Mouse (Mus musculus): ENCODE results near the gene Gm28230. TPM values are rescaled to one million over a fixed set of nuclear protein-coding genes. Genes with fewer than 3 reads are reported as not detected.

Gm28230 gene
- total RNA-seq, 4 experiments from 2014 or later = 1.3 to 3.6 (median 3.2) TPM

DNA sequence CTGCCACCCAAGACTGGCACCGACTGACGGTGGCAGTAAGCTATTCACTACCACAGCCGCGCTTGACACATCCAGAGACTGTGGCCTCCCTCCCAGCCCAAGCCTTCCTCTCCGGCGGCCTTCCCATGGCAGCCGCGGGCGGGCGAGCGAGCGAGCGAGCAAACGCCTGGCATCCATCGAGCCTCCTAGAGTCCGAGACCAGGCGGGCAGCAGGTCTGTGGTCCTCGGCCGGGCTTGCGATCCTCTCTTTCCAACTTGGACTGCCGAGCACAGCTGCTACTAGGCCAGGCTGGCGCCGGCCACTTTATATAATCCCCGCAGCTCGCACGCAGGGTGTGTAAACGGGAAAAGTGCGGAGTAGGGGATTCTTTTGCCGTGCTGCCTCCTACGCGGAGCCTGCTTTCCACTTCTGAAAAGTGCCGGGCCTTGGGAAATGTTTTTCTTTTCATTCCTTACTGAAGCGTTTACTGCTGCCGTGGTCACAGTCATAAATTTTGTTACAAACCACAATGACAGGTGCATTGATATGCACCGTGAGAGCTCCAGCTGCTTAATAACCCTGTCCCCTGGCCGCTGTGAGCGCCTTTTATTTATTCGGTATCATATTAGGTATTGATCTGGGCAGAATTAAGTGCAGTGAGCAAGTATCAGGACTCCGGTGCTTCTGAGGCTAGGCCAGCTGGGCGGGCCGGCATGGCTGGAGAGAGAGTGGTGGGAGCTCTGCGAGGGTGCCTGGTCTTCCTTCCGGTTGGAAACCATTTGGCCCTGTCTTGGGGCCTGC, 14.0 kb downstream of the Gm28230 start:
- DNase-seq = no peak

DNA sequence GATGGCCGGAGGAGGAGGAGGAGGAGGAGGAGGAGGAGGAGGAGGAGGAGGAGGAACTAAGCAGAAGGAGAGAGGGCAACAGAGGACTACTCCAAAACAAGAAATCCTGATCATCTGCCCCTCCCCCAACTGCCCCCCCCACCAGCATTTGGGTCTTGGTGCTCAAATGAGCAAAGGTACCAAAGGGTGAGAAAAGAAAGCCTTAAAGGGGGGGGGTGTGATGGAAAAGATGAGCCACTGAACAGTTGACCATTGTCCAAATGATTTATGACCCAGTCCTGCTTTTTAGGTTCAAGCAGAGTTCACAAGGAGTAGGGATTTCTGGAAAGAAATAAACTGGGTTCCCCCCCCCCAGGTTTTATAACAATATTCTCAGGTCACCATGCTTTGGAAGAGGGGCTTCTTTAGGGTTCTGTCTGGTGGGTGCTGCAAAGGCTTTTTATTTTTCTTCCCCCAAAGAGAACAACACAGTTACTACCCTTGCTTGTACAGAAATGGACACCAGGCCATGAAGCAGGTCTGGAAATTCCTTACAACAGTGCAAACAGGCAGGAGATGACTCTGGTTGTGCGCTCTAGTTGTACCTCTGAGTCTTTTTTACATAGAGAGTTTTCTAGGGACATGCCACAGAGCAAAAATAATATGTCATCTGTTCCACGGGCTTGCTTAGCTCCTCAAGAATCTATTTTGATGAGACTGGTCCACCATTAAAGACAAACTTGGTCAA, 14.9 kb downstream of the Gm28230 start:
- no peak for DNase-seq

- no peak for DNase-seq
These were observed 15.4 kb downstream of the Gm28230 start for GRCm38 (mm10) chr2:74741979-74742277.

DNA sequence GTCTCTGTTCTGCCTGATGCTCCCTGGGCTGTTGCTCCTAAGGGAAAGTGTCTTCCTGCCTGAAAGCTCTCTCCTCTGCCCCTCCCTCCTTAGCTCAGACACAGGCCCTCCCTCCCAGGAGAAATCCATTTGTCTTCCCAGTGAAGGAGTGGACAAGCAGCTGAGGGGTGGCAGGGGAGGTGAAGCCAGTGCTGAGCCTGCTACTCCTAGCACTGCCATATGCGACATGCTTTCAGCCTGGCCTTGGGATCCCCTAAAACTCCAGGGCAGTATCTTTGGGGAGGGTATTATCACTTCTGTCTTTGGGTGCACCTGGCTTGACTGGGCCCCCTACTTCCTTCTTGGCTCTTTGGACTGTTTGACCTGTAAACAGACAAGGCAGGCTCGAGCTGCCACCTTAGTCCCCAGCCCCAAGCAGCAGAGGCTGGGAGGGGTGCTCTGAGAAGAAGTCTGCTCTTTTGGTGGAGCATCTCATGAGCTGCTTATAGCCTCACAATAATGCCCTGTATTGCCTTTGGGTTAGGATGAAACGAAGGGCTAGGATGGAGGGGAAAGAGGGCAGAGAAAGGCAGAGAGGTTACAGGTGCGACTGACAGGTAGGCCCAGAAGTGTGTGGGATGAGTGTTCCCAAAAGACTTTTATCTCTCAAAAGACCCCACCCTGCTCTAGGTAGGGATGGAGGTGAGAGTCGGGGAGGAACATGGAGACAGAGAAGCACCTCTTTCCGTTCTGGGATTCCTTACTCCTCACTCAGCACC, 19.2 kb downstream of the Gm28230 start:
- DNase-seq = no peak

- no peak for DNase-seq
These were observed 19.9 kb downstream of the Gm28230 start for GRCm38 (mm10) chr2:74746298-74746921.

GRCm38 (mm10) chr2:74747006-74747405, 20.5 kb downstream of the Gm28230 start:
- no peak for DNase-seq

DNA sequence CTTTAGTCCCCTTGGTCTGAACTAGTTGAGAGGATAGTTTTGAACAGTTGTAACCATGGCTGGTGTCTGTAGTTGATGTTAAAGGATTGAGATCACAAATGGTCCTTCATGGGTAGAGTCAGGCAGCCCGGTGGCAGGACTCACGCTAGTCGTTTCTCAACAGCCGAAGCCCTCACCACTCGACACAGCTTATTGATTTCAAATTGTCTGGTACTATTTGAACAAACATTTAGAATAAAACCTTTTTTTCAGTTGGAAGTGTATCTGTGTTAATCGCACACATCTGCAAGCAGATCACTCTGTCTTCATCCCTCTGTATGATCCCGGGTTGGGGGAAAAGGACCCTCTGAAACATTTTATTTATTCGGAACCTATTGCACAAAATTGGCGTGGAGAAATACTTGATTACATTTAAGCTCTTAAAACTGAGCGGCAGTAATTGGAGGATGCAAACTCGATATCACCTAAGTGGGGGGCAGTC, 21.2 kb downstream of the Gm28230 start:
- DNase-seq = no peak

DNA sequence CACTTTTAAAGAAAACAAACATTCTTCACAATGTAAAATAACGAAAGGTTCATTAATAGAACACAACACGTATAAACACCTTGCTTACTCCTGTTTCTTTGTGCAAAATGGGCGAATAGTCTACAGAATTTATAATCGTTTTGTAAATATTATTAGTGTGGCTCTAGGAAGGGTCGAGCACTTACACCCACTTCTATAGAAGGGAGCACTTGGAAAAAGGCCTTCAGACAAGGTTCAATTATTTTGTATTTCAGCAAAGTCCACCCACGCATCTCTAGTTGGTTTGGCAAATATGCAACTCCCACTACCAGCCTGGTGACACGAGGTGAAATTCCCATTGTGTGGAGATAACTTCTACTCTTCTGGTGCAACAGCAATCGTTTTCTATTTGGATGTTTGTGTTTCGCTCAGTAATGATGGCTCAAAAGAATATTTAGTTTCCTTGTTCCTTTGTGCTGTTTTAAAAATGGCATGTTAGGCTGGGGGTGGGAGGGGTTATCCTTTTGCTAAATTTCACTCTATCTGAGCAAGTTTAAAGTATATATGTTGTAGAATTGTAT, 22.0 kb downstream of the Gm28230 start:
- DNase-seq = no peak

GRCm38 (mm10) chr2:74749337-74750121, 23.0 kb downstream of the Gm28230 start:
- no peak for DNase-seq

DNA sequence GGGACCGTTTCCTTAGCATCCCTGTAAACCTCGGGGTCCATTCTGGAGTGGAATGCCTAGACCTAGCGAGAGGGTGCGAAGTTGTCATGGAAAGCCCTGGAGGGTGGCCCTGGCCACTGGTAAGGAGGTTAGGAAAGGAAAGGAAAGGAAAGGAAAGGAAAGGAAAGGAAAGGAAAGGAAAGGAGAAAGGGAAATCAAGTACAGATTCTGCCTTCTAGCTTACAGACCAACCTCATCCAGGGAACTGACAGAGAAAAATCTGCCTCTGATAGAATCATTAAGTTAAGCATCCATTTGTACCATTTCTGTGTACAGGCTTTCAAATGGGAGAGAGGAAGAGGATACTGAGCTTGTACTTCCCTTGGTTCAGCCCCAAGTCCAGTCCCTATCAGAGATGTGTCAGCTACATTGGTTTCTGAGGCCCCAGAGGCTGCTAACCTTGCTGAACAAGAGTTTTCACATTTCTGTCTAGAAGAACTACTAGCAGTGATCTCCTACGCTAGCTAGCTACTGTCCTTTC, 24.3 kb downstream of the Gm28230 start:
- DNase-seq = no peak

- no peak for DNase-seq
These were observed 25.3 kb downstream of the Gm28230 start for GRCm38 (mm10) chr2:74751861-74752260.

DNA sequence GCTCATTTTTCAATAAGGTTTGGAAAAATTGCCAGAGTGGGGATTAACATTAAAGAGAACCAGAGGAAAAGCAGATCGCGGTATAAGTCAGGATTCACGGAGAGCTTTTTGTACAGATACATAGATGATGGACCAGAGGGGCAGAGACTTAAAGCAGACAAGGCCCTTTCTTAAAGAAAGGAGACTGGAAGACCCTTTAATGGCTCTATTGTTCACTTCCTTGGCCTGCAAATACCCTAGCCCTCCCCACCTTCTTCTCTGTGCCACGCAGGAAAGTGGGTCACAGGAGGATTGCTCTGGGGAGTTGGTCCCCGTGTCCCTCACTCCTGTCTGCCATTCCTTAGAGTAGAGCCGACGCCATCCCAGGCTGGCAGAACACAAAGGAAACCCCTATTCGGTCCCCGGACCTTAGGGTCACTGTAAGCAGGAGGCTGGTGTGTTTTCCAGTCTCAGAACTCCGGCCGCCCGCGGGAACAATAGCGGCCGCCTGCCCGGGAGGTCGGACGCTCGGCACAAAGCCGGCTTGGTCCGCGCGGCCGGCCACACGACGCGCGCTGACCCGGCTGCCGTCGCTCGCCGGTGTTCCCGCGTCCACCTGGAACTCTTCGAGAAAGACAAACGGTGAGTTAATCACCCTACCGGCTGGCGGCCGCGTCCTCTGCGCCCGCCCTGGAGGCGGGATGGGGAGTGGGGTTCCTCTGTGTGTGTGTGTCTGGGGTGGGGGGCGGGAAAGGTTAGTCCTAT, 26.1 kb downstream of the Gm28230 start:
- no peak for DNase-seq

DNA sequence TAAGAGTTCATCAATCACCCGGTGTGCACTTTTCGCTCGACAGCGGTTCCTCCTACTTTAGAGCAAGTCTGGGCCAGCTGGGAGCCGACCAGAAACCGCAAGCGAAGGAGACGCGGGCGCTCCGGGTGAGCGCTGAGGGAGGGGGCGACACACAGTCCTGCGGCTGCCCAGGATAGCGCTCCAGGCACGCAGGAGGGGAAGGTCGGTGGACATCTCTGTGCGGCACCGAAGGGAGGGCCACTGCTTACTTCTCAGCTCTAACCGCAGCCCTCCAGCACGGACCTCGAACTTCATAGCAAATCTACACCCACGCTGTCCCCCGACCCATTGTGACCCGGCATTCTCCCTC, 26.6 kb downstream of the Gm28230 start:
- DNase-seq = no peak

- DNase-seq = no peak
These were observed 27.2 kb downstream of the Gm28230 start for GRCm38 (mm10) chr2:74753711-74754110.

GRCm38 (mm10) chr2:74760146-74760545, 33.6 kb downstream of the Gm28230 start:
- DNase-seq = no peak

GRCm38 (mm10) chr2:74761941-74762340, 35.4 kb downstream of the Gm28230 start:
- DNase-seq = no peak

- DNase-seq = peak; percentile 20
These were observed 36.2 kb downstream of the Gm28230 start, which contains the start of gene Hoxd1 for GRCm38 (mm10) chr2:74762522-74763244. Gene Hoxd1, plus strand, starts transcription at chr2:74762980.

GRCm38 (mm10) chr2:74763245-74763735, 36.8 kb downstream of the Gm28230 start:
- no peak for DNase-seq

DNA sequence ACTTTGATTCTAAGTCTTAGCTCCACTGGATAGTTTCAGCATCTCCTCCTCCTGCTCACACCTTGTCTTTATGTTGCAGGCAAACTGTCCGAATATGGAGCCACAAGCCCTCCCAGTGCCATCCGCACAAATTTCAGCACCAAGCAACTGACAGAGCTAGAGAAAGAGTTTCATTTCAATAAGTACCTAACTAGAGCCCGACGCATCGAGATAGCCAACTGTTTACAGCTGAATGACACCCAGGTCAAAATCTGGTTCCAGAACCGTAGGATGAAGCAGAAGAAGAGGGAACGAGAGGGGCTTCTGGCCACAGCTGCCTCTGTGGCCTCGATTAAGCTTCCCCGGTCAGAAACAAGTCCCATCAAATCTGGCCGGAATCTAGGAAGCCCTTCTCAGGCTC, 37.4 kb downstream of the Gm28230 start:
- DNase-seq = no peak

DNA sequence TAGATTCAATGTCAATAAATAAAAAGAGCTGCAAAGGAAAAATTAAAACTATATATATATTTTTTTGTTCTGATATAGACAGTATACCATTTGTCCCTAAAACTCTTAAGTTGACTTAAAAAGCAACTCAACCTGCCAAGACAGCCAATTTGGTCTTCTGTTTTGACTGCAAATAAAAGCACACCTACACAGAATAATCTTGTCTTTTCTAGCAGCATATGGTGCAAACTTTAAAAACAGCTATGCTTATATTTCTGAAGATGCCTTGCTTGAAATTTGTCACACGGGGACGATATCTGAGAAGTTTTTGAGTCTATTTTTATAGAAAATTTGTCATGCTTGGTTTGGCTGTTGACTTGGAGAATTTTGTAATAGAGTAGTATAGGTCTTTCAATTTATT, 47.8 kb downstream of the Gm28230 start:
- no peak for DNase-seq
